Mouse (Mus musculus) v-Abl transformed pro-B cells (cell line): ENCODE data around the gene Gabra6.

ENCODE experiments used
- in situ Hi-C, 2 experiments: fragments of 400-800 bp; cut with MboI; formaldehyde crosslinking; loops; one replicate each; pipeline ENCODE4 v1.15.1; 2025; ENCODE audit not compliant: unreplicated experiment in 2 of 2

The Gabra6 gene

GRCm38 (mm10) chr11:42320882-42321281, at the start of gene Gabra6:
Gene Gabra6 (minus strand): TSS chr11:42321072.
- in situ Hi-C loops, result no loop called here

DNA sequence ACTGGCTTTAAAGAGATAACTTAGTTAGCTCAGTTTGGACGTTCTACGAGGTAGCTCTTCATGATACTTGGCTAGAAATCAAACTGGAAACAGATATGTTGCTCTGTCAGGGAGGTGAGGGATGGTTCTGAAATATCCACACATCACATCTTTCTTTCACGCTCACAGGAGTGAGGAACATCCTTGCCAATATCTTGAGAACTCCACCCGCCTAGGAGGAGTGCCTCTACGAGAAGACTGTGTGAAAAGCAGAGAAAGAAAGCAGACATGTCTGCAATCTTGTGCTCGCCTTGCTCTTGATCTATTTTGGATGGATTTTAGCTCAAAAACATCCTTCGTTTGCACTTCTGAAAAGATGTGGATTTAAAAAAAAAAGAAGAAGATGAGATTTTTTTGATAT, 44.7 kb upstream of the Gabra6 start:
- in situ Hi-C loops, result no loop called here

DNA sequence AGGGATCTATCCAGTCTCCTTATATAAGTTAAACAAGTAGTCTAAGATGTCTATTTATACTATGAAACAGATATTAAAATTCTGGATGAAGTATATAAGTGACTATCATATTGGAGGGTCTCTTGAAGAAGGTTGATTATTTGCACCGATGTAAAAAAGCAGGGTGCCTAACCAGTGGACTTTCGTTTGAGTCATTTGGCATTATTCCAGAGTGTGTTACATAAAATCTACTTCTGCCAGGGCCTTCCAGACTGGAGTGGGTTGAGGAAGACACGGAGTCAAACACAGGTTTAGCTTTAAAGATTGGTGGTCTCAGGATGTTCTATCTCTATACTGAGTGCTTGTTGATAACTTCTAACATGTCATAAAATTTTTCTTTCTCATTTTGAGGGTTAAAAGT, 11.2 kb upstream of the Gabra6 start:
- in situ Hi-C loops, result no loop called here

DNA sequence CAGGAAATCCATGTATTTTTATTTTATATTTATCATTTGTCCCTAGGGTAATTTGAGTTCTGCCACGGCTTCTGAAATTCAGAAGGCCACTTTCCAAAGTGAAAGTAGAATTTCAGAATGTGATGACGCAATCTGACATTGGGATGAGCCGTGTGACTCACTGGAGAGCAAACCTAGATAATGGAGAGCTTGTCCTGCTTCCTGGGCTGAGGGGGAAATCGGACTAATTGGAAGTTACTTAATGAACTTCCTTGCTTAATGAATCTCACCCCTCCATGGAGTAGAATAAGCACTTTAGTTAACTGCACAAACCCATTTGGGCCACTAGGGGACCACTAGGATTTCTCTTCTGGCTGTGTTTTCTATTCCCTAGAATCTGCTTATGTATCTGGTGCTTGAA, 5.4 kb upstream of the Gabra6 start:
- in situ Hi-C loops, result no loop called here

GRCm38 (mm10) chr11:42321560-42321959, 688 bp upstream of the Gabra6 start:
- in situ Hi-C loops, result no loop called here

- in situ Hi-C loops, result no loop called here
These were observed 1.4 kb downstream of the Gabra6 start for GRCm38 (mm10) chr11:42319521-42319920.

GRCm38 (mm10) chr11:42319101-42319500, 1.8 kb downstream of the Gabra6 start:
- in situ Hi-C loops, result no loop called here

DNA sequence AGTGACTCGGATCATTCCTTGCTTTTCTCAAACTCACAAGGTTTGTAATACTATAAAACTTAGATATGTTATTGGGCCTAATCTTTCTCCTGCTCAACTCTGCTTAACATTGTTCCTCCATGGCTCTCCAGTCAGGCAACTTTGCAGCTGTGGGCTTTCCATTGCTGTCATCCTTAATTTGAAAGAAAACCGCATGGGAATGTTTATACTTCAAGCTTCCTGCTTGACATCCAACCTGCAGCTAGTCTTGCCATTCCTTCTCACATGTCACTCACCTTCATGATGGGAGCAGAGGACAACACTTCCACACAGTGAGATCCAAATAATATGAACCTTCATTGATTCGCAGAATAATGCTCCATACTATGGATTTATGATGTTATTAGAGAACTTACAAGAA, 2.9 kb downstream of the Gabra6 start:
- in situ Hi-C loops, result no loop called here

DNA sequence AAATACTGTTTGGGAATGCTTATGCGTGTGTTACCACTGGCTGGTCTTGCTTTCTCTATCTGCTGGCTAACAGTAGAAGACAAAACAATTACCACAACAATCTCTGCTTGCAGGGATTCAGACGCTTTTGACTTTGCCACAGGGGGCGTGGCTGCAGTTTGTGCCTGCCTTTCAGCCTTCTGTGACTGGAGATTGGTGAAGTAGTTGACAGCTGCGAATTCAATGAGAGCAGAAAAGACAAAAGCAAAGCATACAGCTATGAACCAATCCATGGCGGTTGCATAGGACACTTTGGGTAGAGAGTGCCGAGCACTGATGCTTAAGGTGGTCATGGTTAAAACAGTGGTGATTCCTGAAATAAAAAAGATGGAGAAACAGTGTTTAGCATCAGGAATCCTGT, 6.0 kb downstream of the Gabra6 start:
- in situ Hi-C loops, result no loop called here

- in situ Hi-C loops, result no loop called here
These were observed 10.0 kb downstream of the Gabra6 start for GRCm38 (mm10) chr11:42310892-42311291.

GRCm38 (mm10) chr11:42309086-42309485, 11.8 kb downstream of the Gabra6 start:
- in situ Hi-C loops, result no loop called here

DNA sequence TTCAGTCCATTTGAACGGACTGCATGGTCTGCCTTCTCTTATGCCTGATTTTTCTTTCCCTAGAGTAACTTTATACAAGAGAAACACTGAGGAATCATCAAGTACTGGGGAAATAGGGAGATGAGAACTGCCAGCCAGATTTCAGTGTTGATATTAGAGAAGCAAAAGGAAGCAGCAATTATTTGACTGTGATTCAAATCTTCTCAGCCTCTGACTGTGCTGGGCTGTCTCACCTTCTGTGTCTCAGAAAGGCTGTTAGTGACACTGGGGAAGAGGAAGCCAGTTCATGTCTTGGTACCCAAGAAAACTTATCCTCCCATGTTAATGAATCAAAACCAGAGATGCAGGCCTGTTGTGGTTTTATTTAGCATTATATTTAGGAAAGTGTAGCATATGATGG, 14.8 kb downstream of the Gabra6 start:
- in situ Hi-C loops, result no loop called here

DNA sequence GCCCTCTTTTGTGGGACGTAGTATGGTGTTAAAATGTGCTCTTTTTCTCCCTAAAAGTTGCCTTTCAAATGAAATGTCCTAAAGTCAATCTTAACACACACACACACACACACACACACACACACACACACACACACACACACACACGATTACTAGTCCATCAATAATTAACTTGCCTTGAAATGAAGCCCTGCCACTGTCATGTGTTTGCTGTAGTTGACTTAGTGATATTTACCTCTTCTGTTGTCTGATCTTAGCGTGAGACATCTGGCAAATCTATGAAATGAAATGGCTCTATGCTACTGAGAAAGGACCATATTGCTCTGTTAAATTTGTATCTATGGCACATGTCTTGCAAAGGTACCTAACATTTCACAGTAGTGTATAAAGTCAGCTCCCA, 61.9 kb downstream of the Gabra6 start:
- in situ Hi-C loops, result no loop called here
